Mouse (Mus musculus) ES-CJ7 (cell line): Measurements from ENCODE around the gene Msh2.
A peak's percentile ranks its signal among the peaks of the same experiment; 100 is the strongest.

ENCODE experiments used
- DNase-seq: peaks from one replicate; pipeline ENCODE4 v3.0.0; 2011; ENCODE audit warnings: low read depth, low spot score

Gene Msh2

DNA sequence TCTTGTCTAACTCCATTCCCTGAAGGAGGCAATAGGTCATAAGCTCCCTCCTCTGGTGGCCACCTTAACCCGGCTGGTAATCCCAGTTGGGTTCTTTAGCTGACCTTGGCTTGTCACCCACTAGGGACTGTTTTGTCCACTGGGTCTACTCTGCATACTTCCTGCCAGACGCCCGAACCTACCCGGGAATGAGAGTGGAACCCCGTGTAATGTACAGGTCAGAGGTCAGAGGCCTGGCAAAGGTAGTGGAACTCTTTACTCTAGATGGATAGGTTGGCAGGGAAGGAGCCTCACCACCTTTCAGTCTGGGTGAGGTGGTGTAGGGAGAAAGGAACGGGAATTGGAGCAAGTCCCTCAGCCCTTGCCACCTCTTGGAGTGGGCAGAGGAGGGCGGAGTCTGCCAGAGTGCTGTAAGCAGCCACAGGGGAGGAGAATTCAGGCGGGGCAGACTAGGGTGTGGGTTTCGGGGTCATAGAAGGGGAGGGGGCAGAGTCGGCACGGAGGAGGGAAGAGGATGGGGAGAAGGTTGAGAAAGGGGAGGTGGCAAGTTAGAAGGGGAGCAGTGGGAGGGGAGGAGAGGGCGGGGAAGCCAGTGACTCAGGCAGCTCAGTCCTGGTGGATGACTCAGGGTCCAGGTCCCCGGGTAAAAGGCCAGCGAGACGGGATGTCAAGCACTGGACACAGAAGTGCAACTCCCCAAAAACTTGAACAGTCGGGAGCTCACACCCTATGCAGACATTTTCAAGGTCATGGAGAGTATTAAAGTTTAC is 27.1 kb downstream of the Msh2 start:
- DNase-seq, result peak; percentile 50

GRCm38 (mm10) chr17:87700101-87700500 is 28.0 kb downstream of the Msh2 start:
- DNase-seq, result no peak

DNA sequence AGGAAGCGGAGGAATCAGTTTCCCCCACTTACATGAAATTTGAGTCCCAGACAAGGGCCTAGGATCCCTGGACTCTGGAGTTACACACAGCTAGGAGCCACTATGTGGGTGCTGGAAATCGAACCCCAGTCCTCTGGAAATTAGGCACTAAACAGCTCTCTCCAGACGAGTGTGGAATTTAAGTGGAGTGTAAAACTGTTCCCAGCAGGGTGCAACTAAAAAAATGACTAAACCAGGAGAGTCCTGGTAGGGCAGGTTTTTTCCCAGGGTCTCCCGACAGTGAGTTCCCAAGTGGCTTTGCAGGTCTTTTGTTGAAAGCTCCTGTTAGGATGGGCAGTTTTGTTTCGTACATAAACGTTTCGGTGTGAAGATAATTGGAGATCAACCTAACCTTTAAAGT is 52.6 kb downstream of the Msh2 start:
- no peak for DNase-seq

DNA sequence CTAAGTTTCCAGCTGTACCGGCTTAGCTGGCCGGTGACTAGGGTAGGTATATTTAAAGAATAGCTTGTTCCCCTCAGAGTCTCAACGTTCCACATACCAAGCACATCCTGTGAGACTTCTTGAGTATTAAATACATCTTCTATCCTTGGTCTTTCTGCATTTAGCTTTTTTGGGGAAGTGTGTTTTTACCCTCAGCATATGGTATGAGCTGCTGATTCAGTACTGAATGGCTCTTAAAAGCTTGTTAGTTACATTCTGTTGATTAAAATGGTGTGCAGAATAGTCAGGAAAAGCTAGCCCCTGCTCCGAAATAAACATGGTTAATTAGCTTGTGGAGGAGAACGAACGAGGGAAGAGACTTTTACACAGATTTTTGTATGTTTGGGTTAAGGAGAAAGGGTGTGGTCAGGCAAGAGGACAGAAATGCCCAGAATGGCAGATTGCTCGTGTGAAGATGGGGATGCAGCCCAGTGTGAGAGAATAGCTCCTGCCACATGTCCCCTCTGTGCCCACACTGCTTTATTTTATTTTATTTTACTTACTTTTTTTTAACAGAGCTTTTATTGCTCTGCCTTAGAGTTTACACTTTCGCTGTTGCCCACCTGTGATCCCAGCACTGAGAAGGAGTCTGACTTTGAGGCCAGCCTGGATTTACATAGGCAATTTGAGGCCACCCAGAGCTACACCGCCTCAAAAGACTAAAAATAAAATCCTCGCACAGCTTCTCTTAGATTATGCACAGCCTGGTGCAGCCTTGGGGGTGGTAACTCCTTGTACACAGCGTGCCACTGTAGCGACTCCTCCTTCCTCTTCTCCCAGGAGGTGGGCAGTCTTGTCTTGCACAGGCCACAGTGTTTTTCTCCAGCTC is 54.6 kb downstream of the Msh2 start:
- no peak for DNase-seq

- no peak for DNase-seq
Observed at GRCm38 (mm10) chr17:87731962-87732361, 59.8 kb downstream of the Msh2 start.

GRCm38 (mm10) chr17:87734471-87734870 is 62.3 kb downstream of the Msh2 start:
- DNase-seq, result no peak

GRCm38 (mm10) chr17:87737144-87737543 is 65.0 kb downstream of the Msh2 start:
- peak; percentile 39 for DNase-seq

DNA sequence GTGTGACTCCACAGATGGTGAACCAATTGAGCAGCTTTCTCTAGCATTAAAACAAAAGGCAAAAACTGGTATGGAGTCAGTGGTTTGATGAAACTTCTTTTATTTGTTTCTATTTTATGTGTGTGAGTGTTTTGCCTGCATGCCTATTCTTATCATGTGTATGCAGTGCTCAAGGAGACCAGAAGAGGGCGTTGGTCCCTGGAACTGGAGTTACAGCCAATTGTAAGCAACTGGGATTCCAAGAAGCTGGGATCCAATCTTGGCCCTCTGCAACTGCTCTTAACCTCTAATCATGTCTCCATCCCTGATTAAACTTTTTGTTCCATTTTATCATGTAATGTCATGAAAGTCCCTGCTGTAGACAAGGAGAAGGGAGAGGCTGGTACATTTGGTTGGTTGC is 67.7 kb downstream of the Msh2 start:
- DNase-seq, result peak; percentile 35

- DNase-seq, result no peak
Observed at GRCm38 (mm10) chr17:87744985-87745925, 73.1 kb downstream of the Msh2 start.

DNA sequence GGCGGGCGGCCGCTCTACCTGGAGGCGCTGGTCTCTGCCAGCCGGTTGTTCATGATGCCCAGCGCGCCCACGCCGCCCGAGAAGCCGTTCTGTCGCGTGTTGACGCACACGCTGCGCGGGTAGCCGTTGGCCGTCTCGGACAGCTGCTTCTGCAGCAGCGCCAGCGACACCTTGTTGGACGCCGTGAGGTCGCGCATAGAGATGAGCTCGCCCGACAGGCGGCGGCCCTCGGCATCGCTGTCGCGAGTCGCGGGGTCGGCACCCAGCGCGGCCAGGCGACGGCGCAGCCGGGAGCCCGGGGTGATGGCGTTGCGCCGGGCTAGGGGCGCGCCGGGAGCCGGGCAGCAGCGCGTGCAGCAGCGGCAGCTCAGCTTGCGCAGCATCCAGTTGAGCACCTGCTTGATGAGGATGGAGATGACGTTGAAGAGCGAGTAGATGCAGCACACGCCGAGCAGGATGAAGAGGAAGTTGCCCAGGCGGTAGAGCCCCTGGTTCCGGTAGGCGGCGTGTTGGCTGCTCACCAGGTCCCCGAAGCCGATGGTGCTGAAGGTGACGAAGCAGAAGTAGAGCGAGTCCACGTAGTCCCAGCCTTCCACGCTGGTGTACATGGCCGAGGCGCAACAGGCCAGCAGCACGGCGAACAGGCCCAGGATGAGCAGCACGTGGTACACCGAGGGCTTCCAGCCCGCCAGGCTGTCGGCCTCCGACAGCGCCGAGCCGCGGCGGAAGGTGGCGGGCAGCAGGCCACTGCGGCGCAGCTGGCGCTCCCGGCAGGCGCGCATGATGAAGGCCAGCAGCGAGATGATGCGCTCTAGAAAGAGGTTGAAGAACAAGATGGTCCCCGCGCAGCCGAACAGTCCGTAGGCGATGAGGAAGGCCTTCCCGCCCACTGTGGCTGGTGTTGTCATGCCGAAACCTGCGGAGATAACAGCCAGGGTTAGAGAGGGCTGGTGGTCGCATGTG is 74.1 kb downstream of the Msh2 start:
- DNase-seq, result peak; percentile 69

- no peak for DNase-seq
Observed at GRCm38 (mm10) chr17:87760315-87760714, 88.2 kb downstream of the Msh2 start.

DNA sequence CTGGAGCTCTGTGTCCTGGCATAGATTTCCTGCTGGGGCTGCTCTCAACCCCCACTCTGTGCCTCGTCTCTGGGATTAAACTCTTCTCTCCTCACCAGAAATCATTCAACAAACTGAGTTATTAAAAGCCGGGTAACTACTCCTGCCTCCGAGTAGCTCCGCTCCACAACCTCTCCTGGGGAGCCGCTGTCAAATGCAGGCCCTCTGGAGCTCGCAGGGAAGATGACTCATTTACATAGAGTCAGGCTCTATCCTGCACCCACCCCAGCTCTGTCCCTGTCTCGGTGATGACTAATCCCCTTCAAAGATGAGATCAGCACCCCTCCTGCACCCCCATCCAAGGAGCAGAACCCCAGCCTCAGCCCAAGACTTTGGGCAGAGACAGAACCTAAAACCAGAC is 91.0 kb downstream of the Msh2 start:
- no peak for DNase-seq

- DNase-seq, result no peak
Observed at GRCm38 (mm10) chr17:87765031-87765430, 92.9 kb downstream of the Msh2 start.

GRCm38 (mm10) chr17:87766888-87767287 is 94.8 kb downstream of the Msh2 start:
- no peak for DNase-seq

- no peak for DNase-seq
Observed at GRCm38 (mm10) chr17:87770766-87771165, 98.6 kb downstream of the Msh2 start.

GRCm38 (mm10) chr17:87773175-87773574 is 101.0 kb downstream of the Msh2 start:
- DNase-seq, result peak; percentile 50
